Comparison of ENCODE assay signal across 12 mouse cellular contexts in the genomic region with DNA sequence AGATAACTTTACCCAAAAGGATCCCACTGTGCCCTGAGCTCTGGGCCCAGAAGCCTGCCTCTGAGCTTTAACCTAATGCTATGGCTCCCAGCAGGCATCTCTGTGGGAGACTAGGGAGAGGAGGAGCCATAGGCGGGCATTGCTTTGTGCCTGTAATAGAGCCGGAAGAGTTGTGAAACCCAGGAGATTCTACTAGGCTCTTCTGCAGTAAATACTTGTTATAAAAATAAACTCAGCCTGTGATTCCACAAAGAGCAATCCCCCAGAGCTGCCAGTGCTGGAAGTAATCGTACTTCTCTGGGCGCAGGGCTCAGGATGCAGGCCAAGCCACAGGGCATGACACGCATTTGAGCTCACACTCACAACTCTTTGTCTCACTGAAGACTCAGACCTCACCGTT.
A peak's percentile ranks its signal among the peaks of the same experiment; 100 is the strongest.
DNase-seq lines count a peak whose midpoint lies in the region; ATAC-seq and TF ChIP-seq lines count a peak whose summit lies in the region.
"Had no signal": no experiment of that assay in that cellular context is flagged by ENCODE, and none has a peak within 500 bp of the region (broad histone marks: within the 10 kb centered on the region; RNA-seq: fewer than 3 reads in every experiment).

No protein-coding gene starts in this region.

- no peak overlapping the region for H3K4me3 ChIP-seq in kidney, postnatal 0 days (replicated peaks; ENCODE audit: low read depth, low read length)
- no peak overlapping the region for H3K4me3 ChIP-seq in forebrain, embryonic 15.5 days

- no peaks in the 10 kb centered on the region for H3K36me3 ChIP-seq in kidney, postnatal 0 days (ENCODE audit: insufficient read depth, low read length)
- H3K36me3 ChIP-seq in forebrain, embryonic 15.5 days, result no peaks in the 10 kb centered on the region

- H3K9ac ChIP-seq in kidney, postnatal 0 days (ENCODE audit: low read depth, low read length), result no peak overlapping the region
- no peak overlapping the region for H3K9ac ChIP-seq in forebrain, embryonic 15.5 days (replicated peaks)

- ATAC-seq in kidney, postnatal 0 days (replicated peaks; ENCODE audit: low FRiP score, low read depth), result no peak
- no peak for ATAC-seq in forebrain, embryonic 15.5 days (replicated peaks)

- H3K9me3 ChIP-seq in kidney, postnatal 0 days (replicated peaks; ENCODE audit: low read length), result no peaks in the 10 kb centered on the region
- no peaks in the 10 kb centered on the region for H3K9me3 ChIP-seq in forebrain, embryonic 15.5 days

- 42% methylated on average over 6 of the region's 6 CpGs for WGBS in kidney, postnatal 0 days
- 24% methylated on average over 6 of the region's 6 CpGs for WGBS in forebrain, embryonic 15.5 days

- H3K4me1 ChIP-seq in kidney, postnatal 0 days (replicated peaks; ENCODE audit: insufficient read depth, low read length), result peaks cover 13% of the 10 kb centered on the region; the same call in 1 of the 2 replicates
- H3K4me1 ChIP-seq in forebrain, embryonic 15.5 days, result peaks cover 46% of the 10 kb centered on the region

- H3K4me2 ChIP-seq in kidney, postnatal 0 days (ENCODE audit: low read length), result no peak overlapping the region
- H3K4me2 ChIP-seq in forebrain, embryonic 15.5 days (replicated peaks), result no peak overlapping the region
- H3K4me2 ChIP-seq: liver, embryonic 11.5 days had no signal

- TF ChIP-seq POLR2A in brain, embryonic 14.5 days (IDR thresholded peaks at IDR 0.05; ENCODE audit: borderline replicate concordance, extremely low read depth, insufficient read depth, insufficient read length, poor library complexity, severe bottlenecking), result no peak

- H3K27ac ChIP-seq in kidney, postnatal 0 days, result peak overlapping the region; percentile 25; the same call in 1 of the 2 replicates
- peak overlapping the region; percentile 45 for H3K27ac ChIP-seq in forebrain, embryonic 15.5 days (replicated peaks)

- no peaks in the 10 kb centered on the region for H3K27me3 ChIP-seq in kidney, postnatal 0 days (ENCODE audit: insufficient read depth, low read length)
- H3K27me3 ChIP-seq in forebrain, embryonic 15.5 days, result no peaks in the 10 kb centered on the region

- DNase-seq in kidney, postnatal 0 days (ENCODE audit: low spot score), result no peak
- DNase-seq in kidney, adult 9 months, result no peak
- peak; percentile 51 for DNase-seq in brain, embryonic 14.5 days (ENCODE audit: low read depth)
- peak; percentile 30 for DNase-seq in lung, postnatal 36 days
- no peak for DNase-seq in ovary, adult 18-20 months (ENCODE audit: low spot score)
- DNase-seq in T-cell, adult 2 months (ENCODE audit: low spot score), result no peak
- no peak for DNase-seq in testis, postnatal 10 days (ENCODE audit: low spot score)
- DNase-seq: cerebellum, postnatal 10 days; kidney, adult 2 months; thymus, postnatal 36 days had no signal

- TF ChIP-seq CTCF in kidney, postnatal 0 days (IDR thresholded peaks at IDR 0.05; ENCODE audit: low read depth), result no peak
- TF ChIP-seq CTCF in brain, embryonic 14.5 days (IDR thresholded peaks at IDR 0.05; ENCODE audit: borderline replicate concordance, extremely low read depth, insufficient read depth, insufficient read length), result no peak

Comparison
In these comparisons a context has a peak if more than half of its experiments do, and no peak if none do; other contexts are left out.
1. DNase-seq: peak in brain, embryonic 14.5 days (single experiment) and lung, postnatal 36 days (single experiment); none in kidney, postnatal 0 days (single experiment), kidney, adult 9 months (single experiment), ovary, adult 18-20 months (single experiment), T-cell, adult 2 months (single experiment) and testis, postnatal 10 days (single experiment).